ENCODE assay signal across 23 mouse cellular contexts in the genomic region with DNA sequence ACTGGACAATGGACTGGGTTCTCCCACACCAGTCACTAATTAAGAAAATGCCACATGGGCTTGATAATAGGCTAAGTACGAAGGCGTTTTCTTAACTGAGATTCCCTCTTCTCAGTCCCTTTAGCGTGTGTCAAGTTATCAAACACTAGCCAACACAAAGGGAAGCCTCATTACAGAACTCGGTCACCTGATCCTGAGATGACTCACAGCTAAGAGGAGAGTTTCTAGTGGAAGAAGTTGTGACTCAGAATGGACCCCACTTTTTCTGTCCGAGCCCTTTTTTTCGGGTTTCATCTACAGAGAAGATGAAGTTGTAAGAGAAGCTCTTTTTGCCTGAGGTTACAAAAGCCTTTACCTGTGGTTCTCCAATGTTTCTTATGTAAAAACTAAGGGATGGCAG.
"Had no signal": no experiment of that assay in that cellular context is flagged by ENCODE, and none has a peak within 500 bp of the region (broad histone marks: within the 10 kb centered on the region; RNA-seq: fewer than 3 reads in every experiment).

No protein-coding gene starts in this region.

- DNase-seq: kidney, postnatal 25 days; layer of hippocampus, adult 9-11 months; liver; lung, adult 18-20 months; lung, postnatal 10 days; lung, postnatal 36 days; right cerebral cortex, adult 18-20 months; right cerebral cortex, postnatal 14 days; right cerebral cortex, postnatal 4 days; thymus, adult 2 months; thymus, postnatal 25 days had no signal

- H3K4me1 ChIP-seq: liver, embryonic 12.5 days; liver, embryonic 15.5 days; lung, embryonic 15.5 days; megakaryocyte, embryonic 14.5 days had no signal

- H3K9me3 ChIP-seq: limb, embryonic 10.5 days; limb, embryonic 13.5 days; liver, embryonic 12.5 days; liver, embryonic 15.5 days; lung, embryonic 15.5 days; megakaryocyte, embryonic 14.5 days; midbrain, embryonic 10.5 days; midbrain, embryonic 13.5 days; neural tube, embryonic 12.5 days; neural tube, embryonic 15.5 days had no signal

- H3K27ac ChIP-seq: layer of hippocampus, adult 2 months; limb, embryonic 10.5 days; limb, embryonic 13.5 days; liver, embryonic 12.5 days; liver, embryonic 15.5 days; lung, embryonic 15.5 days; midbrain, embryonic 10.5 days; midbrain, embryonic 13.5 days; neural tube, embryonic 12.5 days; neural tube, embryonic 15.5 days; stomach, postnatal 0 days had no signal

- H3K36me3 ChIP-seq: limb, embryonic 10.5 days; limb, embryonic 13.5 days; liver, embryonic 12.5 days; liver, embryonic 15.5 days; lung, embryonic 15.5 days; midbrain, embryonic 10.5 days; midbrain, embryonic 13.5 days; neural tube, embryonic 12.5 days; neural tube, embryonic 15.5 days had no signal

- H3K4me3 ChIP-seq: layer of hippocampus, adult 2 months; limb, embryonic 10.5 days; limb, embryonic 13.5 days; liver, embryonic 12.5 days; liver, embryonic 15.5 days; lung, embryonic 15.5 days; megakaryocyte, embryonic 14.5 days; midbrain, embryonic 10.5 days; midbrain, embryonic 13.5 days; neural tube, embryonic 12.5 days; neural tube, embryonic 15.5 days had no signal

- H3K9ac ChIP-seq: limb, embryonic 13.5 days; liver, embryonic 12.5 days; liver, embryonic 15.5 days; lung, embryonic 15.5 days; midbrain, embryonic 13.5 days; neural tube, embryonic 12.5 days; neural tube, embryonic 15.5 days had no signal

- H3K27me3 ChIP-seq: limb, embryonic 13.5 days; liver, embryonic 12.5 days; liver, embryonic 15.5 days; lung, embryonic 15.5 days; megakaryocyte, embryonic 14.5 days; midbrain, embryonic 13.5 days; neural tube, embryonic 12.5 days; neural tube, embryonic 15.5 days had no signal

- H3K4me2 ChIP-seq: limb, embryonic 13.5 days; liver, embryonic 12.5 days; liver, embryonic 15.5 days; lung, embryonic 15.5 days; midbrain, embryonic 13.5 days; neural tube, embryonic 12.5 days; neural tube, embryonic 15.5 days had no signal
